Mouse (Mus musculus) hindbrain, embryonic 16.5 days (tissue): ENCODE measurements at regions not wholly inside any gene's neighbourhood (a gene's known extent, or its start where the extent isn't known, plus 50 kb on each side); places are given as distances from the start of the nearest gene placed in this dataset.

ENCODE experiments used
- ATAC-seq: fragments of 200-750 bp; cut with Nextera tagmentation; 2 replicates; pipeline ENCODE4 v1.8.0; 2017; ENCODE audit warnings: moderate TSS enrichment, moderate library complexity
- H3K27ac ChIP-seq: fragments of 300-500 bp; sonication (generic); 2 replicates; pipeline ENCODE4 v1.5.1; 2014; ENCODE audit warnings: low read depth, mild to moderate bottlenecking, control low read depth, low read length, moderate library complexity
- H3K27me3 ChIP-seq: fragments of 300-500 bp; sonication (generic); replicated peaks from 2 replicates; pipeline ENCODE4 v1.6.1; 2014; ENCODE audit warnings: low read length; ENCODE audit not compliant: control insufficient read depth, insufficient read depth
- H3K36me3 ChIP-seq: fragments of 300-500 bp; sonication (generic); 2 replicates; pipeline ENCODE4 v1.6.1; 2014; ENCODE audit warnings: mild to moderate bottlenecking, low read length, moderate library complexity, mixed read lengths; ENCODE audit not compliant: control insufficient read depth, insufficient read depth
- H3K4me1 ChIP-seq: fragments of 300-500 bp; sonication (generic); 2 replicates; pipeline ENCODE4 v1.6.1; 2014; ENCODE audit warnings: low read depth, low read length; ENCODE audit not compliant: control insufficient read depth, insufficient read depth
- H3K4me2 ChIP-seq: fragments of 300-500 bp; sonication (generic); 2 replicates; pipeline ENCODE4 v1.6.1; 2014; ENCODE audit warnings: mild to moderate bottlenecking, low read length, control low read depth, moderate library complexity
- H3K4me3 ChIP-seq: fragments of 300-500 bp; sonication (generic); 2 replicates; pipeline ENCODE4 v1.5.1; 2014; ENCODE audit warnings: mild to moderate bottlenecking, low read length, control low read depth, moderate library complexity
- H3K9ac ChIP-seq: fragments of 300-500 bp; sonication (generic); 2 replicates; pipeline ENCODE4 v1.6.1; 2014; ENCODE audit warnings: low read depth, mild to moderate bottlenecking, control low read depth, low read length, moderate library complexity
- H3K9me3 ChIP-seq: fragments of 300-500 bp; sonication (generic); 2 replicates; pipeline ENCODE4 v1.6.1; 2014; ENCODE audit warnings: mild to moderate bottlenecking, low read length, moderate library complexity; ENCODE audit not compliant: control insufficient read depth
- WGBS: fragments of 180-500 bp; shearing (Covaris S2); extraction: QIAGEN DNeasy Blood & Tissue Kit; methylation state at CpG from one replicate; pipeline ENCODE4 v1.1.7; 2014; 5-methylcytosine and 5-hydroxymethylcytosine counted together

DNA sequence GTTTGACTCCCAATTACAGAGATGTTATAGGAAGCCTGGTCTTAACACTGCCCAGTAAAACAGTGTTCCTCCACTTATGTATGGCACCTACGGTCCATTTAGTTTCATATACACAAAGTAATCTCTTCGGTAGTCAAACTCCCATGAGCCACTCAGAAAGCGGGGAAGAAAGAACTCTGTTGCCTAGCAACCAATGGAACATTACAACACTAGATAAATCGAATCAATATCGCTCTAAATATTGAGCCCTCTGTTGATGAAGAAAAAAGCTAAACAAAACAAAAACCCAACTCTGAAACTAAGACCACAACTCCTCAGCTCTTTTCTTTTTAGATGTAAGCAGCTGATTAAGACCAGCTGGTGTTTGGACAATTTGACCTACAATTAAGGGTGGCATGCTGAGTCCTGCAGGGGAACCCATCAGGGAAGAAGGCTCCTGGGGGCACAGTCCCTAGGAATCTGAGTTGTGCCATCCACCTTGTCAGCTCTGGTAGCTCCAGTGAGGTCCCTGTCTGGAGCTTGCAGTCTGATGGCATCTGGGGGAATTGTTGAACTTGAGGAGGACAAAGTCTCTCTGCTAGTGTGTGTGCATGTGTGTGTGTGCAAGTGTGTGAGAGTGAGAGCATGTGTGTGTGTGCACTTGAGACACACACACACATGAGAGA is 315.8 kb upstream of the Auts2 start:
- Histone ChIP-seq H3K9me3 (no peaks in the 10 kb centered on the region), H3K27ac (no peak overlapping the region), H3K9ac (no peak overlapping the region), H3K36me3 (no peaks in the 10 kb centered on the region), H3K4me1 (peaks cover 3% of the 10 kb centered on the region; the same call in 1 of the 2 replicates), H3K4me2 (no peak overlapping the region), H3K27me3 (no peaks in the 10 kb centered on the region), H3K4me3 (no peak overlapping the region)
- 54% methylated on average over 5 of the region's 5 CpGs for WGBS
- ATAC-seq: no peak

DNA sequence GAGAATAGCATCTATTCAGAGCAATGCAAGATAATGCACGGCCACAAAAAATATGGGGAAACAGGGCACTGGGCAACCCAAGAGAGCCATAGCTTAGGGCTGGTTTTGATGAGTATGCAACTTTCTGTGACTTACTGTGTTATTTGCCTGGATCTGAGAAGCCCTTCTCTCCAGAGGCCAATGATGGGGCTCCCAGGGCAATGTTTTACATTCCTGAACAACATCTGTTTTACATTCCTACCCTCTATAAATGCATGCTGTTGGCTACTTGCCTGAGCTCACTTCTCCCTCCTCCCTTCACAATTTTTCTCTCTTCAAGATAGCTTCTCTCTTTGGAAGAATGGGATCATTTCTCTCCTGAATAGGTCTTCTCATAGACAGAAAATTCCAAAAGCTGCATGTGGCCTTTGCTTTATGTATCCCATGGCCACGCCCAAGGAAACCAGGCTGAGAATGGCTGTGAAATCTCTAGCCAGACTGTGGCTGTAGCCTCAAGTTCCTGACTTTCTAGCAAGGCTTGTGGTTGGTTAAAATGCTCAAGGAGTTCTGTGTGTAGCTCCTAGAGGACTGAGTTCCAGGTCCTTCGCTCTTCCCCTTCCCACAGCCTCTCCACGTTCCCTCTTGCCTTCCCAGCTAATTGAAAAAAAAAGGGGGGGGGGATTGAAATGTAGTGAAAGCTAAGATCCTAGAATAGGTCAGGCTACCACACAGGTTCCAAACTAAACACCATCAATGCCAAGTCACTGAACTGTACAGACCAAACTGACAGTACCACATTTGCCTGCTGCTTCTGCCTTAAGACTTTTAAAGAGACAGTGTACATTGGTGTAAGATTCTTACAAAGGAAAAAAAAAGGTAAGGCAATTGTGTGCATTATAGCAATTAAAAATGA is 312.7 kb upstream of the Auts2 start:
- Histone ChIP-seq H3K4me1 (peaks cover 3% of the 10 kb centered on the region; the same call in 1 of the 2 replicates), H3K27ac (no peak overlapping the region), H3K9ac (no peak overlapping the region), H3K27me3 (no peaks in the 10 kb centered on the region), H3K4me3 (no peak overlapping the region), H3K36me3 (no peaks in the 10 kb centered on the region), H3K4me2 (no peak overlapping the region), H3K9me3 (no peaks in the 10 kb centered on the region)
- WGBS: 63% methylated on average over 4 of the region's 4 CpGs
- no peak for ATAC-seq

DNA sequence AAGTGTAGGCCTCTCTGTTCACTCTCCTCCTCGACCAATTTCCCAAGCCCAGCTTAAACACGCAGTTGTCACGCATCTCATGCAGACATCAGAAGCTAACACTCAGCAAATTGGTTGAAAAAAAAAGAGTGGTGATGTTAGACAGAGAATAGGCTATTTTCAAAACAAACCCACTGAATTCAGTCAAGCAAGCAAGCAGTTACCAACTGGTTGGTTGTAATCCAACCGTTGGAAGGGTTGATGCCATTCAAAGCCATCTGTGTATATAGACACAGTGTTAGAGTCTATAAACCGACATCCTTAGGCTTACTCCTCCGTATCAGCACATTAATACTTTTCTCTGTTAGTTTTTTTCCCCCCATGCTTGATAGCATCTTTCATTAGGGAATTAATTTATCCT is 307.6 kb upstream of the Auts2 start:
- no peaks in the 10 kb centered on the region for H3K4me1 ChIP-seq
- H3K4me2 ChIP-seq: no peak overlapping the region
- no peak for ATAC-seq
- WGBS: 71% methylated on average over 6 of the region's 6 CpGs
- H3K4me3 ChIP-seq: no peak overlapping the region
- H3K27ac ChIP-seq: no peak overlapping the region
- H3K9ac ChIP-seq: no peak overlapping the region
- H3K27me3 ChIP-seq: no peaks in the 10 kb centered on the region
- H3K9me3 ChIP-seq: no peaks in the 10 kb centered on the region
- H3K36me3 ChIP-seq: no peaks in the 10 kb centered on the region

DNA sequence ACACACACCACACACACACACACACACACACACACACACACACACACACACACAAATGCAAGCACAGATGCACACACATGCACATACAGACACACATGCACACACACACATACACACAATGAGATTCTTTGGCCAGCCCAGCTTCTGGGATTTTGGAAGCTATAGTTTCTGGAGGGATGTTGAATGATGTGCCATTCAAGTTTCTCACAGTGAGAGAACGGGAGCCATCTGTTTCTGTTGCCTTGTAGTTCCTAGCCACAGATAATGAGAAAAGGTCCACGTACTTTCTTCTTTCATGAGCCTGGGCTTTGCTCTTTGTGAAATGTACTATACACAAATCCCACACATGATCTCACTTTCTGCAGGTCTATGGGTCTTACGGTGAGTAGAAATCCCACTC is 304.9 kb upstream of the Auts2 start:
- H3K9ac ChIP-seq: no peak overlapping the region
- ATAC-seq: no peak
- no peak overlapping the region for H3K4me3 ChIP-seq
- WGBS: 60% methylated on average over 3 of the region's 3 CpGs
- H3K9me3 ChIP-seq: no peaks in the 10 kb centered on the region
- H3K36me3 ChIP-seq: no peaks in the 10 kb centered on the region
- no peak overlapping the region for H3K27ac ChIP-seq
- H3K27me3 ChIP-seq: no peaks in the 10 kb centered on the region
- no peaks in the 10 kb centered on the region for H3K4me1 ChIP-seq
- H3K4me2 ChIP-seq: no peak overlapping the region

DNA sequence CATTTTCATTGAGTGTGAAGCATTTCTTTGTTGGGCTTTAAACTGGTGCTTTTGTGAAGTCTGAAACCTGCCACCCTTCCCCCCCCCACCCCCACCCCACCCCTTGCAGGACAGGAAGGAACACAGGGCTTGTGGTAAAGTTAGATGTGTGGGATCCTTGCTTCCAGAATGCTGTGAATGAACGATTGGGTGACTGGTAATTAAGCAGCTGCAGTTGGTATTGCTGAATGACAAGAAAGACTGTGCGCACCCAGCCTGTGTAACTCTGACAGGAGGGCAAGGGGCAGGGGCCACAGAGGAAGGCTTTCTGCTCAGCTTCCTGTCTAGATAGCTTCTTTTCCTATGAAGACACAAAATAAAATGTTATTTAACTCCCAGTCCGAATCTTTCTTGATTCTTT is 300.1 kb upstream of the Auts2 start:
- WGBS: 58% methylated on average over 3 of the region's 3 CpGs

DNA sequence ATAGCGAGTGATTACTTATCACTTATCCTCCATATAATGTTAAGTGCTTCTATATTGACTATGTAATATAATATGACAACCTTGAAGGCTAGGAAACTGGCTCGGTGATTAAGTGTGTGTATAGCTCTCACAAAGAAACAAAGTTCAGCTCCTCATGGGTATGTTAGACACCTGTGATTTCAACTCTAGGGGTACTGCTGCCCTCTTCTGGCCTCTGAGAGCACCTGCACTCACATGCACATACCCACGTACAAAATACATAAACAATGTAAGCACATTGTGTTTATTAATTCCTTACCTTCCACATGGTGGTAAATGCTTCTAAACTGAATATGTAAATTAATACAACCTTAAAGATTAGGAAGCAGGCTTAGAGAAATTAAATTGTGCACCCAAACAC is 298.6 kb upstream of the Auts2 start:
- no peaks in the 10 kb centered on the region for H3K27me3 ChIP-seq
- H3K27ac ChIP-seq: no peak overlapping the region
- no peak for ATAC-seq
- H3K36me3 ChIP-seq: no peaks in the 10 kb centered on the region
- H3K4me3 ChIP-seq: no peak overlapping the region
- no peaks in the 10 kb centered on the region for H3K4me1 ChIP-seq
- 99% methylated on average over 3 of the region's 3 CpGs for WGBS
- no peak overlapping the region for H3K4me2 ChIP-seq
- no peak overlapping the region for H3K9ac ChIP-seq
- H3K9me3 ChIP-seq: peaks cover 2% of the 10 kb centered on the region; the same call in 1 of the 2 replicates

More for the DNA sequence above, 300.1 kb upstream of the Auts2 start:
- H3K27ac ChIP-seq: no peak overlapping the region
- no peaks in the 10 kb centered on the region for H3K27me3 ChIP-seq
- no peak overlapping the region for H3K4me2 ChIP-seq
- no peaks in the 10 kb centered on the region for H3K36me3 ChIP-seq
- H3K4me3 ChIP-seq: no peak overlapping the region
- no peak for ATAC-seq
- no peak overlapping the region for H3K9ac ChIP-seq
- H3K9me3 ChIP-seq: peaks cover 2% of the 10 kb centered on the region; the same call in 1 of the 2 replicates
- no peaks in the 10 kb centered on the region for H3K4me1 ChIP-seq

DNA sequence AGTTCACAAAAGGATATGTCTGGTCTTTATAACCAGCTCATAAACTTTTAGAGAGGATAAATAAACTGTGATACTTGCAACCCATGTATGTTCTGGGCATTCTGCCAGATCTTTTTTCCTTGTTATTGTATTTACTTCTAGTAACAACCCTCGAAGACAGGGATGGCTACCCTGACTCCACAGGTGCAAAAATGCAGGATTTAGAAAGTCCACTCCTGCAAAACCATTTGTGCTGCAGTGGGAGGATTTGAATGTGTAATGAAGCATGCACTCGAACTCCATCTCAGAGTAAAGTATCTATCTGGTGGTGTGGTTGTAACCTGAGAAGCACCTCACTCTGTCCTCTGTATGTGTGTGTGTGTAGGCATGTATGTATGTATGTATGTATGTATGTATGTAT is 294.3 kb upstream of the Auts2 start:
- H3K4me3 ChIP-seq: no peak overlapping the region
- no peak overlapping the region for H3K27ac ChIP-seq
- H3K4me2 ChIP-seq: no peak overlapping the region
- no peak overlapping the region for H3K9ac ChIP-seq
- peaks cover 2% of the 10 kb centered on the region for H3K9me3 ChIP-seq
- 45% methylated on average over 2 of the region's 2 CpGs for WGBS
- no peaks in the 10 kb centered on the region for H3K27me3 ChIP-seq
- no peaks in the 10 kb centered on the region for H3K4me1 ChIP-seq
- ATAC-seq: no peak
- no peaks in the 10 kb centered on the region for H3K36me3 ChIP-seq

DNA sequence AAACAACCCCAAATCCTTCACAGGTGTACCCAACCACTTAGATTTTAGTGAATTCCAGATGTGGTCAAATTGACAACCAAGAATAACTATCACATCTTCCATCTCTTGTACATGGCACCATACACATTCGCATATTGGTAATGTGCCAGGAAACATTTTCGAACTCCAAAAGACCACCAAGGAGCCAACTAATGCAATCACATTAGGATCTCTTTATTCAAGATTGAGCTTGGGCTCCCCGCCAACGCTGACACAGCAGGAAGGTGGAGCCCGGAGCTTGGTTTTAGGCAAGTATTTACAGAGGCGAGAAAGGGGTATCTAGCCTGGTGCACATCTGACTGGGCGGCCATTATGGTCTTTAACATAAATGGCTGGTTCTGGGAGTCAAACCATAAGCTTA is 285.8 kb upstream of the Auts2 start:
- Histone ChIP-seq H3K27me3 (no peaks in the 10 kb centered on the region), H3K36me3 (no peaks in the 10 kb centered on the region), H3K27ac (no peak overlapping the region), H3K9me3 (0 out of 2 replicates have a peak, but pooled peaks cover 4% of the 10 kb centered on the region), H3K9ac (no peak overlapping the region), H3K4me1 (no peaks in the 10 kb centered on the region), H3K4me3 (no peak overlapping the region), H3K4me2 (no peak overlapping the region)
- no peak for ATAC-seq
- WGBS: 56% methylated on average over 7 of the region's 7 CpGs

DNA sequence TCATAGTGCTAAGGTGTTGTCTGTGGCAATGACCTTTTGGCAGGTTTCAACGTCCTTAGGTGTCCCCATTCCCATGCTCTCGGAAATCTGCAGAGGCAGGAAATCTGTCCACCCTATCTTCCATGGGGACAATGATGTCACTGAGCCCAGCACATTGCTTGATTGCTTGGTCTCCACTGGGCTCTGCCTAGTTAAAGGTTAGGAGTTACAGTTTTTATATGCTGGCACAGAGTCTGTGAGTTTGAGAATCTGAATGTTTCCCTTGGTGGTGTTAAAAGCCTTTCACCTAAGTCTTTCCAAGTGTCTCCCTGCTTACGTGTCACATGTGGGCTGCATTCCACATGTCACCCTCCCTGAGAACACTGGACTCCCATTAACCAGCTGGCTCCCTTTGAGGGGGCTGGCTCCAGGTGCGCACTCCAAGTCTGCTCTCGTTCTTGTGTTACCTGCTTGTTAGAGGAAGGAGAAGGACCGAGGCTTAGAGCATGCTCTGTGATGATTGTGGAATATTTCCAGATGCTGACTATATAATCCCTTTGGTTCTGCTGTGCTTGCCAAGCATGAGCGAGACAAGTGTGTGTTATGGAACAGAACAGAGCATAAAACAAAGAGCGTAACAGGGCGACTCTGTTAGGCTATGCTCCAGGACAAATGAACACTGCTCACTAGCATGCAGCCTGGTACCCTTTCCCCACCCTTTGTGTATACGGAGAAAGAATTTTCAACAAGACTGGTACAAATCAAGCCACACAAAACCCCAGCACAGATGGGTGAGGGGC is 284.6 kb upstream of the Auts2 start:
- no peak overlapping the region for H3K9ac ChIP-seq
- 67% methylated on average over 10 of the region's 10 CpGs for whole genome bisulfite sequencing
- no peak overlapping the region for H3K27ac ChIP-seq
- H3K36me3 ChIP-seq: no peaks in the 10 kb centered on the region
- H3K9me3 ChIP-seq: 0 out of 2 replicates have a peak, but pooled peaks cover 4% of the 10 kb centered on the region
- no peaks in the 10 kb centered on the region for H3K4me1 ChIP-seq
- H3K27me3 ChIP-seq: no peaks in the 10 kb centered on the region
- no peak overlapping the region for H3K4me3 ChIP-seq
- no peak for ATAC-seq
- H3K4me2 ChIP-seq: no peak overlapping the region
